Mouse (Mus musculus) G1E (cell line): ENCODE measurements around the gene Nmur2.

Experiments used
- CTCF ChIP-seq: IDR thresholded peaks from 2 replicates; pipeline ENCODE4 v1.5.1; 2012; ENCODE audit warnings: low read depth, low read length, inconsistent platforms, mixed read lengths
- GATA1 ChIP-seq: IDR thresholded peaks from 2 replicates; pipeline ENCODE4 v1.6.1; 2012; ENCODE audit warnings: borderline replicate concordance, low read length, inconsistent platforms, mixed read lengths
- GATA2 ChIP-seq: IDR thresholded peaks from 2 replicates; pipeline ENCODE4 v1.6.1; 2012; ENCODE audit warnings: low read depth, low read length, inconsistent platforms, borderline replicate concordance
- TAL1 ChIP-seq: conservative IDR thresholded peaks from 2 replicates; pipeline ENCODE4 v1.6.1; 2012; ENCODE audit warnings: low read depth, low read length, inconsistent platforms, mixed read lengths

DNA sequence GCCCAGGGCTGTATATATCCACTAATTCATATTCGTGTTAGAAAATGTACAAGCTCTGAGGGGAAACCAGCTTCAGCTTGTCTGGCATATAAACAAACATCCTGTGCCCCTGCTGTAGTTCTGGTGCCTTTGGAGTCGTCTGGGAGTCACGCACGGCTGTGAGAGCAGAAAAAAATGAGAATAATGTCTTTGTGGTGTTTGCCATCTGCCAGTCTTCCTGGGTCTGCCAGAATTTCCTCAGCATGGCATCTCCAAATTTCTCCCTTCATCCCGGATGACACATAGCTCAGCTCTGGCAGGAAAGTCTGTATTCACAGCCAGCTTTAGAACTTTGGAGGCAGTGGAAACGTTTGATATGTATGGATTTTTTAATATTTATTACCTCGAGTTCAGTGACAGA lies 13.6 kb upstream of the Nmur2 start:
- TF ChIP-seq CTCF (no peak), GATA1 (no peak), TAL1 (no peak), GATA2 (no peak)
